Mouse (Mus musculus) urinary bladder, postnatal 14 days (tissue): ENCODE data around the gene Uri1.

Experiments used
- DNase-seq: peaks from one replicate; pipeline ENCODE4 v3.0.0; 2021; ENCODE audit warnings: low spot score

The Uri1 gene

GRCm38 (mm10) chr7:38023451-38023850, at the start of gene Uri1:
Gene Uri1, minus strand, starts transcription at chr7:38023551.
- DNase-seq, result no peak

- no peak for DNase-seq
Measured at GRCm38 (mm10) chr7:38071065-38071464, 47.7 kb upstream of the Uri1 start.

- no peak for DNase-seq
Measured at GRCm38 (mm10) chr7:38070663-38071062, 47.3 kb upstream of the Uri1 start.

GRCm38 (mm10) chr7:38064431-38064830, 41.1 kb upstream of the Uri1 start:
- no peak for DNase-seq

- peak; percentile 88 for DNase-seq
Measured at GRCm38 (mm10) chr7:38061060-38061970, 38.0 kb upstream of the Uri1 start.

GRCm38 (mm10) chr7:38059636-38060330, 36.4 kb upstream of the Uri1 start:
- no peak for DNase-seq

- DNase-seq, result no peak
Measured at GRCm38 (mm10) chr7:38059096-38059495, 35.7 kb upstream of the Uri1 start.

- DNase-seq, result no peak
Measured at GRCm38 (mm10) chr7:38055996-38056395, 32.6 kb upstream of the Uri1 start.

GRCm38 (mm10) chr7:38054246-38054645, 30.9 kb upstream of the Uri1 start:
- no peak for DNase-seq

GRCm38 (mm10) chr7:38047229-38047628, 23.9 kb upstream of the Uri1 start:
- no peak for DNase-seq

- DNase-seq, result no peak
Measured at GRCm38 (mm10) chr7:38041244-38041643, 17.9 kb upstream of the Uri1 start.

GRCm38 (mm10) chr7:38037586-38037985, 14.2 kb upstream of the Uri1 start:
- DNase-seq, result no peak

- no peak for DNase-seq
Measured at GRCm38 (mm10) chr7:38031183-38031582, 7.8 kb upstream of the Uri1 start.

GRCm38 (mm10) chr7:38030606-38031005, 7.3 kb upstream of the Uri1 start:
- DNase-seq, result no peak

GRCm38 (mm10) chr7:38029986-38030385, 6.6 kb upstream of the Uri1 start:
- DNase-seq, result no peak

- no peak for DNase-seq
Measured at GRCm38 (mm10) chr7:38029083-38029482, 5.7 kb upstream of the Uri1 start.

GRCm38 (mm10) chr7:38027940-38028600, 4.7 kb upstream of the Uri1 start:
- no peak for DNase-seq

GRCm38 (mm10) chr7:38024839-38025238, 1.5 kb upstream of the Uri1 start:
- no peak for DNase-seq

GRCm38 (mm10) chr7:38019770-38020169, 3.6 kb downstream of the Uri1 start:
- no peak for DNase-seq

GRCm38 (mm10) chr7:38019369-38019749, 4.0 kb downstream of the Uri1 start:
- peak; percentile 91 for DNase-seq

- peak; percentile 65 for DNase-seq
Measured at GRCm38 (mm10) chr7:38018416-38019368, 4.7 kb downstream of the Uri1 start.

- DNase-seq, result no peak
Measured at GRCm38 (mm10) chr7:38015356-38015755, 8.0 kb downstream of the Uri1 start.
